Mouse (Mus musculus) natural killer cell, adult 2 months (primary cell): ENCODE data around the gene Itpripl2.
A peak's percentile ranks its signal among the peaks of the same experiment; 100 is the strongest.

Experiments
- DNase-seq, 2 experiments: peaks; one replicate each; pipeline ENCODE4 v3.0.0; 2022; ENCODE audit warnings: low spot score in 2 of 2

Gene Itpripl2

GRCm38 (mm10) chr7:118443895-118444485, 47.8 kb downstream of the Itpripl2 start:
- DNase-seq: no peak

GRCm38 (mm10) chr7:118443371-118443770, 48.4 kb downstream of the Itpripl2 start:
- DNase-seq: no peak

GRCm38 (mm10) chr7:118441535-118441934, 50.2 kb downstream of the Itpripl2 start:
- DNase-seq: no peak

- DNase-seq: peak in 1 of 2 experiments; percentile 7
Measured at GRCm38 (mm10) chr7:118437101-118437802, 54.5 kb downstream of the Itpripl2 start.
